Mouse (Mus musculus) gastrocnemius, postnatal 14 days (tissue): ENCODE results near the gene Gpx6. TPM values are rescaled to one million over a fixed set of nuclear protein-coding genes. Genes with fewer than 3 reads are reported as not detected.
A peak's percentile ranks its signal among the peaks of the same experiment; 100 is the strongest.

Experiments
- DNase-seq: peaks from one replicate; pipeline ENCODE4 v3.0.0; 2021; ENCODE audit warnings: mixed read lengths
- intact Hi-C: fragments of 180-260 bp; cut with DNase I; formaldehyde crosslinking; loops from one replicate; pipeline ENCODE4 v1.15.1; 2025; ENCODE audit warnings: low total_unique reads
- long read RNA-seq, 2 experiments: library from polyadenylated mRNA; stranded (forward); transcript quantifications; one replicate each; pipeline ENCODE4 v2.0.0; 2021
- total RNA-seq, 2 experiments: library from RNA; stranded (reverse); gene quantifications; 2 replicates each; pipeline ENCODE4 v1.2.3; 2021

The Gpx6 gene
- not detected for total RNA-seq
- long read RNA-seq, experiment 1 = 0 reads
- long read RNA-seq, experiment 2 = 0 reads

- no peak for DNase-seq
- intact Hi-C loops = no loop called here
Observed at GRCm38 (mm10) chr13:21311926-21312325, at the start of gene Gpx6. Gpx6 (plus strand) TSS chr13:21312125.

- intact Hi-C loops = no loop called here
- DNase-seq = no peak
Observed at GRCm38 (mm10) chr13:21262787-21263461, 49.0 kb upstream of the Gpx6 start.

GRCm38 (mm10) chr13:21263910-21264309, 48.0 kb upstream of the Gpx6 start:
- no peak for DNase-seq
- intact Hi-C loops = no loop called here

- no peak for DNase-seq
- intact Hi-C loops = no loop called here
Observed at GRCm38 (mm10) chr13:21264366-21264765, 47.6 kb upstream of the Gpx6 start.

GRCm38 (mm10) chr13:21265736-21266135, 46.2 kb upstream of the Gpx6 start:
- no peak for DNase-seq
- intact Hi-C loops = no loop called here

- intact Hi-C loops = no loop called here
Observed at GRCm38 (mm10) chr13:21267541-21267940, 44.4 kb upstream of the Gpx6 start.

GRCm38 (mm10) chr13:21268262-21268661, 43.7 kb upstream of the Gpx6 start:
- intact Hi-C loops = no loop called here

More at GRCm38 (mm10) chr13:21267541-21267940, 44.4 kb upstream of the Gpx6 start:
- DNase-seq = no peak

GRCm38 (mm10) chr13:21275021-21275814, 36.7 kb upstream of the Gpx6 start:
- intact Hi-C loops = no loop called here
- DNase-seq = no peak

More at GRCm38 (mm10) chr13:21268262-21268661, 43.7 kb upstream of the Gpx6 start:
- DNase-seq = no peak

- intact Hi-C loops = no loop called here
- no peak for DNase-seq
Observed at GRCm38 (mm10) chr13:21275815-21276550, 35.9 kb upstream of the Gpx6 start.

- intact Hi-C loops = no loop called here
Observed at GRCm38 (mm10) chr13:21276551-21276950, 35.4 kb upstream of the Gpx6 start.

GRCm38 (mm10) chr13:21279076-21279475, 32.8 kb upstream of the Gpx6 start:
- no peak for DNase-seq
- intact Hi-C loops = no loop called here

More at GRCm38 (mm10) chr13:21276551-21276950, 35.4 kb upstream of the Gpx6 start:
- no peak for DNase-seq

- intact Hi-C loops = no loop called here
Observed at GRCm38 (mm10) chr13:21279559-21279958, 32.4 kb upstream of the Gpx6 start.

GRCm38 (mm10) chr13:21292631-21293030, 19.3 kb upstream of the Gpx6 start, which contains the start of gene Gpx5:
Gpx5 (minus strand) TSS chr13:21292731.
- intact Hi-C loops = no loop called here
- no peak for DNase-seq

More at GRCm38 (mm10) chr13:21279559-21279958, 32.4 kb upstream of the Gpx6 start:
- DNase-seq = peak; percentile 52

GRCm38 (mm10) chr13:21298557-21298956, 13.4 kb upstream of the Gpx6 start:
- intact Hi-C loops = no loop called here
- no peak for DNase-seq

- intact Hi-C loops = no loop called here
- no peak for DNase-seq
Observed at GRCm38 (mm10) chr13:21304483-21305066, 7.3 kb upstream of the Gpx6 start.

GRCm38 (mm10) chr13:21309788-21310187, 2.1 kb upstream of the Gpx6 start:
- no peak for DNase-seq
- intact Hi-C loops = no loop called here

- DNase-seq = no peak
- intact Hi-C loops = no loop called here
Observed at GRCm38 (mm10) chr13:21312854-21313253, 929 bp downstream of the Gpx6 start.

GRCm38 (mm10) chr13:21313903-21314302, 2.0 kb downstream of the Gpx6 start:
- DNase-seq = no peak
- intact Hi-C loops = no loop called here

- intact Hi-C loops = no loop called here
Observed at GRCm38 (mm10) chr13:21320262-21320661, 8.3 kb downstream of the Gpx6 start.

More at GRCm38 (mm10) chr13:21320262-21320661, 8.3 kb downstream of the Gpx6 start:
- DNase-seq = no peak
